ENCODE assay signal across 20 mouse cellular contexts in genomic region chr9:114613026-114613425, GRCm38 (mm10). TPM values are rescaled to one million over a fixed set of nuclear protein-coding genes. Genes with fewer than 3 reads are reported as not detected.
DNase-seq lines count a peak whose midpoint lies in the region; ATAC-seq and TF ChIP-seq lines count a peak whose summit lies in the region.
"Had no signal": no experiment of that assay in that cellular context is flagged by ENCODE, and none has a peak within 500 bp of the region (broad histone marks: within the 10 kb centered on the region; RNA-seq: fewer than 3 reads in every experiment).

No protein-coding gene starts in this region.

- ATAC-seq in lung, postnatal 0 days: no peak
- ATAC-seq: intestine, postnatal 0 days had no signal

- no peak for TF ChIP-seq EP300 in lung, postnatal 0 days (IDR thresholded peaks at IDR 0.05)

- H3K9me3 ChIP-seq in lung, postnatal 0 days (ENCODE audit: low read length): no peaks in the 10 kb centered on the region
- H3K9me3 ChIP-seq: forebrain, embryonic 12.5 days; liver, embryonic 15.5 days had no signal

- peaks cover 16% of the 10 kb centered on the region; the same call in 1 of the 2 replicates for H3K36me3 ChIP-seq in lung, postnatal 0 days (ENCODE audit: insufficient read depth, low read length)
- H3K36me3 ChIP-seq in thymus, adult 2 months (ENCODE audit: control insufficient read depth, insufficient read depth, low read length): peaks cover 35% of the 10 kb centered on the region

- no peak for TF ChIP-seq CTCF in lung, postnatal 0 days (IDR thresholded peaks at IDR 0.05)
- no peak for TF ChIP-seq CTCF in thymus, adult 2 months (IDR thresholded peaks at IDR 0.05; ENCODE audit: borderline replicate concordance, control insufficient read depth, extremely low read depth, insufficient read depth, low read length, poor library complexity)

- no peak overlapping the region for H3K27ac ChIP-seq in lung, postnatal 0 days (ENCODE audit: low read length)
- peak overlapping the region; percentile 42 for H3K27ac ChIP-seq in brown adipose tissue, adult 24 weeks (replicated peaks; ENCODE audit: low read depth, low read length)
- peak overlapping the region; percentile 74 for H3K27ac ChIP-seq in thymus, adult 2 months (ENCODE audit: control insufficient read depth, insufficient read depth, low read length)
- H3K27ac ChIP-seq: forebrain, embryonic 12.5 days; hindbrain, embryonic 14.5 days; liver, embryonic 15.5 days had no signal

- H3K4me1 ChIP-seq in lung, postnatal 0 days (ENCODE audit: insufficient read depth, low read depth, low read length): no peaks in the 10 kb centered on the region
- no peaks in the 10 kb centered on the region for H3K4me1 ChIP-seq in brown adipose tissue, adult 24 weeks (ENCODE audit: control insufficient read depth, insufficient read depth, insufficient read length, low read length)
- peaks cover 20% of the 10 kb centered on the region for H3K4me1 ChIP-seq in thymus, adult 2 months (replicated peaks; ENCODE audit: control insufficient read depth, insufficient read depth, low read length)
- H3K4me1 ChIP-seq: forebrain, embryonic 12.5 days had no signal

- H3K9ac ChIP-seq in lung, postnatal 0 days (replicated peaks; ENCODE audit: low read depth): no peak overlapping the region
- H3K9ac ChIP-seq: forebrain, embryonic 12.5 days; hindbrain, embryonic 14.5 days; liver, embryonic 15.5 days had no signal

- H3K4me3 ChIP-seq in lung, postnatal 0 days (ENCODE audit: low read depth, low read length): no peak overlapping the region
- H3K4me3 ChIP-seq in brown adipose tissue, adult 24 weeks (ENCODE audit: insufficient read depth, low read depth, low read length): no peak overlapping the region
- no peak overlapping the region for H3K4me3 ChIP-seq in thymus, adult 2 months (ENCODE audit: control insufficient read depth, insufficient read depth, low read length)
- H3K4me3 ChIP-seq: forebrain, embryonic 12.5 days; liver, embryonic 15.5 days had no signal

- no peaks in the 10 kb centered on the region for H3K27me3 ChIP-seq in lung, postnatal 0 days (replicated peaks; ENCODE audit: insufficient read depth, low read length)
- H3K27me3 ChIP-seq in thymus, adult 2 months (ENCODE audit: control insufficient read depth, insufficient read depth, low read length): no peaks in the 10 kb centered on the region
- H3K27me3 ChIP-seq: forebrain, embryonic 12.5 days; liver, embryonic 15.5 days had no signal

- WGBS in lung, postnatal 0 days: 89% methylated on average over 4 of the region's 4 CpGs
- 12% methylated on average over 4 of the region's 4 CpGs for WGBS in thymus, adult 2 months

- TF ChIP-seq POLR2A in thymus, adult 2 months (IDR thresholded peaks at IDR 0.05; ENCODE audit: control insufficient read depth, extremely low read depth, insufficient read depth, low read length, poor library complexity): no peak

- peak; percentile 8 for DNase-seq in lung, postnatal 36 days
- DNase-seq in lung, postnatal 0 days (ENCODE audit: low spot score): no peak
- peak; percentile 70 for DNase-seq in thymus, adult 2 months
- no peak for DNase-seq in spleen, adult 18-20 months
- no peak for DNase-seq in gastrocnemius, postnatal 25 days
- DNase-seq in kidney, adult 8-10 months: no peak
- DNase-seq: B cell, adult 2 months; cerebellum, adult 9-10 months; embryo, embryonic 11 days; gastrocnemius, postnatal 14 days; kidney, postnatal 25 days; layer of hippocampus, adult 9-11 months; lung, postnatal 10 days had no signal

- no peak overlapping the region for H3K4me2 ChIP-seq in lung, postnatal 0 days (replicated peaks; ENCODE audit: low read depth, low read length)
- H3K4me2 ChIP-seq: forebrain, embryonic 12.5 days; hindbrain, embryonic 14.5 days; liver, embryonic 15.5 days; midbrain, embryonic 11.5 days had no signal

RNA-seq across cellular contexts. Expression of gene Cnot10, which starts 27.0 kb away (rescaled TPM):
- 30.8 and 34.1 TPM in 2 replicates for polyA plus RNA-seq in lung, postnatal 0 days (2015; fragmentation: Nextera tagmentation; extraction: Ambion mirVana)
- 11.6 and 13.2 TPM in 2 replicates for polyA plus RNA-seq in brown adipose tissue, adult 24 weeks (2012; ENCODE audit: insufficient read depth, insufficient read length, missing spikeins)
- polyA plus RNA-seq in thymus, adult 2 months (2012; rRNA removed): 42.6 and 45.2 TPM in 2 replicates
- 10 to 100 TPM; 13.5 to 14.4 TPM for total RNA-seq in gastrocnemius, postnatal 25 days (2021)

RNA-seq across cellular contexts. Expression of gene Trim71, which starts 48.9 kb away (rescaled TPM):
- 0.30 and 0.32 TPM in 2 replicates for polyA plus RNA-seq in lung, postnatal 0 days (2015; fragmentation: Nextera tagmentation; extraction: Ambion mirVana)
- not detected in 2 replicates for polyA plus RNA-seq in brown adipose tissue, adult 24 weeks (2012; ENCODE audit: insufficient read depth, insufficient read length, missing spikeins)
- polyA plus RNA-seq in thymus, adult 2 months (2012; rRNA removed): 0.03 TPM in 1 of 2 replicates, not detected in the other
- not detected for total RNA-seq in gastrocnemius, postnatal 25 days (2021)
- total RNA-seq: gastrocnemius, postnatal 14 days; heart, postnatal 25 days had no signal

Comparison
In these comparisons a context has a peak if more than half of its experiments do, and no peak if none do; other contexts are left out.
1. DNase-seq: peak in lung, postnatal 36 days (single experiment) and thymus, adult 2 months (single experiment); none in lung, postnatal 0 days (single experiment), spleen, adult 18-20 months (0 of 2), gastrocnemius, postnatal 25 days (single experiment) and kidney, adult 8-10 months (0 of 2).